Comparison of ENCODE assay signal across 17 mouse cellular contexts in genomic region chr6:87845031-87845695, GRCm38 (mm10). TPM values are rescaled to one million over a fixed set of nuclear protein-coding genes. Genes with fewer than 3 reads are reported as not detected.
DNase-seq lines count a peak whose midpoint lies in the region; ATAC-seq and TF ChIP-seq lines count a peak whose summit lies in the region.
"Had no signal": no experiment of that assay in that cellular context is flagged by ENCODE, and none has a peak within 500 bp of the region (broad histone marks: within the 10 kb centered on the region; RNA-seq: fewer than 3 reads in every experiment).

No protein-coding gene starts in this region.

- peaks cover 23% of the 10 kb centered on the region for H3K36me3 ChIP-seq in midbrain, embryonic 11.5 days (ENCODE audit: control insufficient read depth, insufficient read depth, low read length)
- peaks cover 28% of the 10 kb centered on the region for H3K36me3 ChIP-seq in midbrain, embryonic 15.5 days (replicated peaks)
- peaks cover 21% of the 10 kb centered on the region for H3K36me3 ChIP-seq in stomach, postnatal 0 days (ENCODE audit: control insufficient read depth, insufficient read depth, low read length)

- DNase-seq in midbrain, embryonic 11.5 days (ENCODE audit: low spot score, missing footprints): peak; percentile 73
- DNase-seq in cerebellum, adult 8-10 months: peak; percentile 63
- DNase-seq in cerebellum, postnatal 14 days: peak; percentile 65 to 70
- no peak for DNase-seq in T-cell, adult 2 months (ENCODE audit: low spot score)
- no peak for DNase-seq in gastrocnemius, adult 8-10 months (ENCODE audit: low spot score in 2 of 2)
- DNase-seq in stomach, postnatal 0 days (ENCODE audit: low spot score): no peak
- DNase-seq: adrenal gland, adult 8-10 months; adrenal gland, postnatal 36 days; gastrocnemius, postnatal 25 days; kidney, adult 2 months had no signal

- peaks cover 7% of the 10 kb centered on the region for H3K4me1 ChIP-seq in midbrain, embryonic 11.5 days (ENCODE audit: control insufficient read depth, insufficient read depth, low read length)
- H3K4me1 ChIP-seq in midbrain, embryonic 15.5 days: peaks cover 29% of the 10 kb centered on the region
- no peaks in the 10 kb centered on the region for H3K4me1 ChIP-seq in stomach, postnatal 0 days (replicated peaks; ENCODE audit: control insufficient read depth, insufficient read depth)

- no peak overlapping the region for H3K4me2 ChIP-seq in midbrain, embryonic 11.5 days
- H3K4me2 ChIP-seq in midbrain, embryonic 15.5 days: no peak overlapping the region
- H3K4me2 ChIP-seq in stomach, postnatal 0 days (replicated peaks; ENCODE audit: low read depth): no peak overlapping the region
- H3K4me2 ChIP-seq: embryonic facial prominence, embryonic 12.5 days; heart, embryonic 12.5 days; hindbrain, embryonic 14.5 days; intestine, embryonic 15.5 days had no signal

- H3K9me3 ChIP-seq in midbrain, embryonic 11.5 days (ENCODE audit: control insufficient read depth, low read length): no peaks in the 10 kb centered on the region
- H3K9me3 ChIP-seq in midbrain, embryonic 15.5 days: no peaks in the 10 kb centered on the region
- H3K9me3 ChIP-seq in stomach, postnatal 0 days (ENCODE audit: control insufficient read depth, low read length): no peaks in the 10 kb centered on the region
- H3K9me3 ChIP-seq: embryonic facial prominence, embryonic 12.5 days; heart, embryonic 12.5 days; hindbrain, embryonic 10.5 days; intestine, embryonic 15.5 days had no signal

- 92% methylated on average over 13 of the region's 13 CpGs for WGBS in midbrain, embryonic 11.5 days
- WGBS in midbrain, embryonic 15.5 days: 93% methylated on average over 13 of the region's 13 CpGs
- 90% methylated on average over 13 of the region's 13 CpGs for WGBS in stomach, postnatal 0 days

- TF ChIP-seq CTCF in stomach, postnatal 0 days (IDR thresholded peaks at IDR 0.05; ENCODE audit: low read depth): no peak

- H3K4me3 ChIP-seq in midbrain, embryonic 11.5 days (ENCODE audit: low read depth, low read length): no peak overlapping the region
- H3K4me3 ChIP-seq in midbrain, embryonic 15.5 days: no peak overlapping the region
- H3K4me3 ChIP-seq in stomach, postnatal 0 days (ENCODE audit: low read depth, low read length): no peak overlapping the region
- H3K4me3 ChIP-seq: embryonic facial prominence, embryonic 12.5 days; heart, embryonic 12.5 days; hindbrain, embryonic 10.5 days; intestine, embryonic 15.5 days had no signal

- no peak overlapping the region for H3K9ac ChIP-seq in midbrain, embryonic 11.5 days (ENCODE audit: low read length)
- H3K9ac ChIP-seq in midbrain, embryonic 15.5 days: no peak overlapping the region
- no peak overlapping the region for H3K9ac ChIP-seq in stomach, postnatal 0 days (ENCODE audit: low read length)
- H3K9ac ChIP-seq: embryonic facial prominence, embryonic 12.5 days; heart, embryonic 12.5 days; hindbrain, embryonic 14.5 days; intestine, embryonic 15.5 days had no signal

- H3K27me3 ChIP-seq in midbrain, embryonic 11.5 days (ENCODE audit: control insufficient read depth, insufficient read depth, low read length): no peaks in the 10 kb centered on the region
- H3K27me3 ChIP-seq in midbrain, embryonic 15.5 days (replicated peaks): no peaks in the 10 kb centered on the region
- H3K27me3 ChIP-seq in stomach, postnatal 0 days (ENCODE audit: control insufficient read depth, insufficient read depth, low read length): no peaks in the 10 kb centered on the region
- H3K27me3 ChIP-seq: embryonic facial prominence, embryonic 12.5 days; heart, embryonic 12.5 days; intestine, embryonic 15.5 days had no signal

- no peak for ATAC-seq in midbrain, embryonic 11.5 days (ENCODE audit: low FRiP score)
- no peak for ATAC-seq in midbrain, embryonic 15.5 days (replicated peaks)
- no peak for ATAC-seq in stomach, postnatal 0 days (ENCODE audit: low FRiP score, low TSS enrichment)
- ATAC-seq: forebrain, embryonic 16.5 days; intestine, embryonic 15.5 days had no signal

- H3K27ac ChIP-seq in midbrain, embryonic 11.5 days (ENCODE audit: low read depth, low read length): no peak overlapping the region
- H3K27ac ChIP-seq in midbrain, embryonic 15.5 days: no peak overlapping the region
- no peak overlapping the region for H3K27ac ChIP-seq in stomach, postnatal 0 days (replicated peaks)
- H3K27ac ChIP-seq: embryonic facial prominence, embryonic 12.5 days; hindbrain, embryonic 10.5 days; hindbrain, embryonic 14.5 days; intestine, embryonic 15.5 days had no signal

- TF ChIP-seq EP300 in stomach, postnatal 0 days (optimal IDR thresholded peaks at IDR 0.05): no peak

RNA-seq across cellular contexts. Expression of gene Cnbp, which starts 5.7 kb away (rescaled TPM):
- polyA plus RNA-seq in midbrain, embryonic 11.5 days (2014; fragmentation: Nextera tagmentation; extraction: Ambion mirVana): 1,266 and 1,289 TPM in 2 replicates
- polyA plus RNA-seq in midbrain, embryonic 15.5 days (2015; fragmentation: Nextera tagmentation; extraction: Ambion mirVana): 467 and 483 TPM in 2 replicates
- total RNA-seq in gastrocnemius, adult 8-10 months (2022): 100 to 1,000 TPM; 567 to 637 (median 580) TPM
- polyA plus RNA-seq in stomach, postnatal 0 days (2015; fragmentation: Nextera tagmentation; extraction: Ambion mirVana): 740 and 754 TPM in 2 replicates

RNA-seq across cellular contexts. Expression of gene Isy1, which starts 6.6 kb away (rescaled TPM):
- polyA plus RNA-seq in midbrain, embryonic 11.5 days (2014; fragmentation: Nextera tagmentation; extraction: Ambion mirVana): 66.4 and 71.5 TPM in 2 replicates
- polyA plus RNA-seq in midbrain, embryonic 15.5 days (2015; fragmentation: Nextera tagmentation; extraction: Ambion mirVana): 19.3 and 20.9 TPM in 2 replicates
- 10 to 100 TPM; 13.1 to 23.1 (median 18.4) TPM for total RNA-seq in gastrocnemius, adult 8-10 months (2022)
- 24.6 and 27.5 TPM in 2 replicates for polyA plus RNA-seq in stomach, postnatal 0 days (2015; fragmentation: Nextera tagmentation; extraction: Ambion mirVana)

RNA-seq across cellular contexts. Expression of gene Gm45140, which starts 9.6 kb away (rescaled TPM):
- polyA plus RNA-seq in midbrain, embryonic 11.5 days (2014; fragmentation: Nextera tagmentation; extraction: Ambion mirVana): 1.9 and 4.0 TPM in 2 replicates
- 2.9 and 3.0 TPM in 2 replicates for polyA plus RNA-seq in midbrain, embryonic 15.5 days (2015; fragmentation: Nextera tagmentation; extraction: Ambion mirVana)
- total RNA-seq in gastrocnemius, adult 8-10 months (2022): 1 to 10 TPM in 1 of 4 experiments, under 1 TPM in 1, not detected in 2; 0.48 to 1.0 TPM
- polyA plus RNA-seq in stomach, postnatal 0 days (2015; fragmentation: Nextera tagmentation; extraction: Ambion mirVana): 1.3 and 1.9 TPM in 2 replicates

RNA-seq across cellular contexts. Expression of gene Rab43, which starts 33.2 kb away (rescaled TPM):
- 7.7 and 8.0 TPM in 2 replicates for polyA plus RNA-seq in midbrain, embryonic 11.5 days (2014; fragmentation: Nextera tagmentation; extraction: Ambion mirVana)
- polyA plus RNA-seq in midbrain, embryonic 15.5 days (2015; fragmentation: Nextera tagmentation; extraction: Ambion mirVana): 10.2 and 12.6 TPM in 2 replicates
- total RNA-seq in gastrocnemius, adult 8-10 months (2022): 1 to 10 TPM; 3.6 to 5.4 (median 4.5) TPM
- 12.6 and 13.4 TPM in 2 replicates for polyA plus RNA-seq in stomach, postnatal 0 days (2015; fragmentation: Nextera tagmentation; extraction: Ambion mirVana)

RNA-seq across cellular contexts. Expression of gene Copg1, which starts 42.5 kb away (rescaled TPM):
- 124 and 132 TPM in 2 replicates for polyA plus RNA-seq in midbrain, embryonic 11.5 days (2014; fragmentation: Nextera tagmentation; extraction: Ambion mirVana)
- polyA plus RNA-seq in midbrain, embryonic 15.5 days (2015; fragmentation: Nextera tagmentation; extraction: Ambion mirVana): 198 and 199 TPM in 2 replicates
- 10 to 100 TPM; 26.5 to 33.6 (median 28.8) TPM for total RNA-seq in gastrocnemius, adult 8-10 months (2022)
- polyA plus RNA-seq in stomach, postnatal 0 days (2015; fragmentation: Nextera tagmentation; extraction: Ambion mirVana): 72.5 and 75.6 TPM in 2 replicates

Comparison
In these comparisons a context has a peak if more than half of its experiments do, and no peak if none do; other contexts are left out.
1. DNase-seq: peak in midbrain, embryonic 11.5 days (single experiment), cerebellum, adult 8-10 months (single experiment) and cerebellum, postnatal 14 days (2 of 2); none in T-cell, adult 2 months (single experiment), gastrocnemius, adult 8-10 months (0 of 2) and stomach, postnatal 0 days (single experiment).